Mouse (Mus musculus) liver, postnatal 0 days (tissue): ENCODE data around the gene Pax7.

Experiments used
- CTCF ChIP-seq: sonication (generic); IDR thresholded peaks from 2 replicates; pipeline ENCODE4 v1.5.1; 2016; ENCODE audit warnings: antibody characterized with exemption, low read depth
- EP300 ChIP-seq: IDR thresholded peaks from 2 replicates; pipeline ENCODE4 v1.6.1; 2016; ENCODE audit warnings: antibody characterized with exemption, low read depth, mild to moderate bottlenecking

DNA sequence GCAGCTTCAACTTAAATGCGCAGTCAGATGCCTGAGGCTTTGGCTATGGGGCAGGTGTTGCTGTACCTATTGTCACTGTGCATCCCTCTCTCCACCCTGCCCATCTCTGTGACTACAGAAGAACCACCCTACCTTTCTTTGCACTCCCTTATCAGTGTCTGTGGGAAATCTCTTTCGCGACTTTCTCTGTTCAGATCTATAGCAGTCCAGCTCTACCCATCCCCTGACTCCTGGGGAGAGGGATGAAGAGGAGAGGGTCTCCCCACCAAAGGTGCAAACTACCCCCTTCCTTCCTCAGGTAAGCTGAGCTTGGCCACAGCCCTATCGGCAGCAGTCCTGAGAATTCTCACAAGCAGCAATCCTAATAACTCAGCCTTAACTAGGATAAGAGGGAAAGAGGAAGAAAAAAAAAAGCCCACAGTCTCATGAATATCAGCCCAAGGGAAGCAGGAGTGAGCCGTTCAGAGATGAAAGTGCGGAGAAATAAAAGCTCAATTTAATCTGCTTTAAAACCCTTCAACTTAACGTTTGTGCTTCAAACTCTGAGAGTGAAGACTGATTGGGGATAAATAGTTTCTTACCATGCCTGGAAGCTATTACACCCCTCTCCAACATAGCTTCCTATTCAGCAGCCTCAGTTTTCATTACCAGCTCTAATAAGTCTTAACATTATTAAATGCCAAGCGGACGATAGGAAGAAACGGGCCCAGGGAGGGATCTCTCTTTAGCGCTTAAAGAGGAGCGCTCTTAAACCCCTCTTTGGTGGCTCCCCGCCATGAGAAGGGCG lies 7.8 kb downstream of the Pax7 start:
- TF ChIP-seq CTCF: no peak
- TF ChIP-seq EP300: no peak
